Mouse (Mus musculus) embryonic facial prominence, embryonic 11.5 days (tissue): Measurements from ENCODE around the gene Akr1c18. TPM values are rescaled to one million over a fixed set of nuclear protein-coding genes. Genes with fewer than 3 reads are reported as not detected.
"Not testable (repeated sequence)": the region's sequence is repeated elsewhere in the genome, so short reads cannot be mapped to it uniquely, and the experiment has no call there.

ENCODE experiments used
- ATAC-seq: fragments of 200-750 bp; cut with Nextera tagmentation; replicated peaks from 2 replicates; pipeline ENCODE4 v1.8.0; 2017; ENCODE audit warnings: low read depth; ENCODE audit not compliant: insufficient number of reproducible peaks, low FRiP score, low TSS enrichment
- DNase-seq: peaks from one replicate; pipeline ENCODE4 v3.0.0-alpha.2; 2015; ENCODE audit warnings: low spot score
- H3K27ac ChIP-seq: fragments of 300-500 bp; sonication (generic); replicated peaks from 2 replicates; pipeline ENCODE4 v1.5.1; 2014; ENCODE audit warnings: mild to moderate bottlenecking, low read depth, low read length, control low read depth
- H3K27me3 ChIP-seq: fragments of 300-500 bp; sonication (generic); 2 replicates; pipeline ENCODE4 v1.6.1; 2014; ENCODE audit warnings: mild to moderate bottlenecking, low read length, moderate library complexity, mixed read lengths; ENCODE audit not compliant: control insufficient read depth, insufficient read depth
- H3K36me3 ChIP-seq: fragments of 300-500 bp; sonication (generic); replicated peaks from 2 replicates; pipeline ENCODE4 v1.6.1; 2014; ENCODE audit warnings: low read depth, mild to moderate bottlenecking, low read length, moderate library complexity, mixed read lengths; ENCODE audit not compliant: control insufficient read depth, insufficient read depth
- H3K4me1 ChIP-seq: fragments of 300-500 bp; sonication (generic); 2 replicates; pipeline ENCODE4 v1.6.1; 2014; ENCODE audit warnings: low read length, mixed read lengths; ENCODE audit not compliant: control insufficient read depth, insufficient read depth
- H3K4me2 ChIP-seq: fragments of 300-500 bp; sonication (generic); 2 replicates; pipeline ENCODE4 v1.6.1; 2014; ENCODE audit warnings: low read depth, mild to moderate bottlenecking, control low read depth, low read length, moderate library complexity
- H3K4me3 ChIP-seq: fragments of 300-500 bp; sonication (generic); 2 replicates; pipeline ENCODE4 v1.5.1; 2014; ENCODE audit warnings: low read depth, low read length, control low read depth
- H3K9ac ChIP-seq: fragments of 300-500 bp; sonication (generic); replicated peaks from 2 replicates; pipeline ENCODE4 v1.6.1; 2014; ENCODE audit warnings: mild to moderate bottlenecking, control low read depth, low read length
- H3K9me3 ChIP-seq: fragments of 300-500 bp; sonication (generic); replicated peaks from 2 replicates; pipeline ENCODE4 v1.6.1; 2016; ENCODE audit warnings: mild to moderate bottlenecking, low read length, inconsistent platforms, mixed read lengths; ENCODE audit not compliant: control insufficient read depth
- WGBS: fragments of 180-500 bp; shearing (Covaris S2); extraction: QIAGEN DNeasy Blood & Tissue Kit; methylation state at CpG from one replicate; pipeline ENCODE4 v1.1.7; 2014; 5-methylcytosine and 5-hydroxymethylcytosine counted together
- polyA plus RNA-seq: library from polyadenylated mRNA; unstranded; fragments of >200 nt; fragmentation: Nextera tagmentation; extraction: Ambion mirVana; gene quantifications from 2 replicates; pipeline ENCODE4 v1.2.1, GENCODE M21; 2014

Gene Akr1c18
- not detected in 2 replicates for polyA plus RNA-seq

GRCm38 (mm10) chr13:4150518-4150917 lies at the start of gene Akr1c18:
Gene Akr1c18 (minus strand): TSS chr13:4150654.
- H3K9me3 ChIP-seq: no peaks in the 10 kb centered on the region
- no peak within 1 kb of the TSS for H3K4me3 ChIP-seq
- no peaks in the 10 kb centered on the region for H3K27me3 ChIP-seq
- no peaks in the 10 kb centered on the region for H3K36me3 ChIP-seq
- DNase-seq (no peak), ATAC-seq (no peak)
- H3K4me2 ChIP-seq: no peak within 1 kb of the TSS
- no peak within 1 kb of the TSS for H3K27ac ChIP-seq
- WGBS: 85% methylated on average over 5 of the region's 5 CpGs
- no peaks in the 10 kb centered on the region for H3K4me1 ChIP-seq
- no peak within 1 kb of the TSS for H3K9ac ChIP-seq

GRCm38 (mm10) chr13:4192511-4192910 lies 42.1 kb upstream of the Akr1c18 start:
- no peaks in the 10 kb centered on the region for H3K27me3 ChIP-seq
- no peaks in the 10 kb centered on the region for H3K4me1 ChIP-seq
- H3K36me3 ChIP-seq: no peaks in the 10 kb centered on the region
- no peak overlapping the region for H3K27ac ChIP-seq
- H3K4me2 ChIP-seq: no peak overlapping the region
- no peak for DNase-seq
- H3K4me3 ChIP-seq: no peak overlapping the region
- H3K9me3 ChIP-seq: no peaks in the 10 kb centered on the region
- H3K9ac ChIP-seq: no peak overlapping the region
- 77% methylated on average over 3 of the region's 3 CpGs for WGBS
- no peak for ATAC-seq

- H3K4me1 ChIP-seq: no peaks in the 10 kb centered on the region
- 58% methylated on average over 3 of the region's 3 CpGs for WGBS
- DNase-seq (no peak), ATAC-seq (no peak)
- no peak within 1 kb of the TSS for H3K9ac ChIP-seq
- no peak within 1 kb of the TSS for H3K4me2 ChIP-seq
- H3K9me3 ChIP-seq: no peaks in the 10 kb centered on the region
- H3K4me3 ChIP-seq: no peak within 1 kb of the TSS
- H3K27ac ChIP-seq: no peak within 1 kb of the TSS
- no peaks in the 10 kb centered on the region for H3K27me3 ChIP-seq
- no peaks in the 10 kb centered on the region for H3K36me3 ChIP-seq
Observed at GRCm38 (mm10) chr13:4190904-4191303, 40.5 kb upstream of the Akr1c18 start, which contains the start of gene Akr1c13. Gene Akr1c13 (plus strand): TSS chr13:4191150.

DNA sequence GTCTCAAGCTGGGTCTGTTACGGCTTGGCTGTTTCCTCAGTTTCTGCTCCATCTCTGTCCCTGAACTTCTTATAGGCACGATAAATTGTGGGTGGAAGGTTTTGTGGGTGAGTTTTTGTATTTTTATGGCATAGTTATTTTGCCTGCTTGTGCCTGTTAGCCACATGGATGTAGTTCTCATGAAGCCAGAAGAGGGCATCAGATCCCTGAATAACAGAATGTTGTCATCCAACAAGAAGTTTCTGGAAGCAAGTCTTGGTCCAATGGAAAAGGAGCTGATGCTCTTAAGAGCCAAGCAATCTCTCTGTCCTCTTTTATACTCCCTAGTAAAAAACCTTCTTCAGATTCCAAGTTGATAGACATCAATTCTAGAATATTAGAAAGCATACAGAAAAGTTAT lies 37.7 kb upstream of the Akr1c18 start:
- Histone ChIP-seq H3K4me2 (no peak overlapping the region), H3K27me3 (no peaks in the 10 kb centered on the region), H3K27ac (no peak overlapping the region), H3K4me1 (no peaks in the 10 kb centered on the region), H3K9me3 (no peaks in the 10 kb centered on the region), H3K36me3 (no peaks in the 10 kb centered on the region), H3K4me3 (no peak overlapping the region), H3K9ac (no peak overlapping the region)
- ATAC-seq: no peak
- WGBS: 87% methylated on average over 2 of the region's 2 CpGs
- DNase-seq: no peak

GRCm38 (mm10) chr13:4186641-4187411 lies 36.4 kb upstream of the Akr1c18 start:
- not testable (repeated sequence) for H3K9ac ChIP-seq, H3K27ac ChIP-seq, H3K9me3 ChIP-seq, H3K4me2 ChIP-seq, H3K27me3 ChIP-seq, H3K4me3 ChIP-seq, DNase-seq, H3K36me3 ChIP-seq, H3K4me1 ChIP-seq, ATAC-seq
- WGBS: 82% methylated on average over 7 of the region's 7 CpGs

GRCm38 (mm10) chr13:4183116-4183515 lies 32.7 kb upstream of the Akr1c18 start:
- no peaks in the 10 kb centered on the region for H3K9me3 ChIP-seq
- no peaks in the 10 kb centered on the region for H3K27me3 ChIP-seq
- no peaks in the 10 kb centered on the region for H3K4me1 ChIP-seq
- H3K36me3 ChIP-seq: no peaks in the 10 kb centered on the region
- no peak overlapping the region for H3K27ac ChIP-seq
- H3K4me3 ChIP-seq: no peak overlapping the region
- H3K9ac ChIP-seq: no peak overlapping the region
- no peak overlapping the region for H3K4me2 ChIP-seq
- DNase-seq: no peak
- no peak for ATAC-seq
- 62% methylated on average over 9 of the region's 9 CpGs for WGBS

GRCm38 (mm10) chr13:4181321-4181720 lies 30.9 kb upstream of the Akr1c18 start:
- H3K4me3 ChIP-seq, H3K27ac ChIP-seq, DNase-seq, ATAC-seq, H3K27me3 ChIP-seq, H3K9me3 ChIP-seq, H3K36me3 ChIP-seq, H3K9ac ChIP-seq, H3K4me1 ChIP-seq, H3K4me2 ChIP-seq: not testable (repeated sequence)
- 93% methylated on average over 4 of the region's 4 CpGs for WGBS

DNA sequence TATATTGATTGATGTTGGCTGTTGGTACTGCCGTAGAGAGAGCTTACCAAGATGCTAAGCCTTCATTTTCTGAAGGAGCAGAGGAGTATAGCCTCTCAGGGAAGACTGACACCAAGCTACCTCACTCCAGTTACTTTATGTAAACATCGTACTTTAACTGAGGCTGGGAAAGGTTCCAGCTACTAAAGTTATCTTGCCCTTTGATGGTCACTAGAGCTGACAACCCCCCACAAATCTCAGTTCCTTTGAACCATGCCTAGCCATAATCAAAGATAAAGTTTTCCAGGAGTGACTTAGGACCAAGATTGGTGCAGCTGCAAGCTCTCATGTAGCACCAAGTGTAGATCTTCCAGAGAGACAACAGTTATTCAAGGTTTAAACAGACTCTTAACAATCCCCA lies 22.5 kb upstream of the Akr1c18 start:
- Histone ChIP-seq H3K9me3 (no peaks in the 10 kb centered on the region), H3K9ac (no peak overlapping the region), H3K27ac (no peak overlapping the region), H3K4me3 (no peak overlapping the region), H3K4me2 (no peak overlapping the region), H3K36me3 (no peaks in the 10 kb centered on the region), H3K27me3 (no peaks in the 10 kb centered on the region), H3K4me1 (no peaks in the 10 kb centered on the region)
- no peak for ATAC-seq
- 73% methylated on average over 2 of the region's 2 CpGs for WGBS
- no peak for DNase-seq
